Mouse (Mus musculus) forebrain, embryonic 12.5 days (tissue): Measurements from ENCODE around the gene Mrm3. TPM values are rescaled to one million over a fixed set of nuclear protein-coding genes. Genes with fewer than 3 reads are reported as not detected.

Experiments used
- ATAC-seq: fragments of 200-750 bp; cut with Nextera tagmentation; 2 replicates; pipeline ENCODE4 v1.8.0; 2017; ENCODE audit warnings: moderate TSS enrichment; ENCODE audit not compliant: low FRiP score
- H3K27ac ChIP-seq: fragments of 300-500 bp; sonication (generic); 2 replicates; pipeline ENCODE4 v1.5.1; 2016; ENCODE audit warnings: mild to moderate bottlenecking
- H3K27me3 ChIP-seq: fragments of 300-500 bp; sonication (generic); 2 replicates; pipeline ENCODE4 v1.6.1; 2016; ENCODE audit warnings: mild to moderate bottlenecking
- H3K36me3 ChIP-seq: fragments of 300-500 bp; sonication (generic); replicated peaks from 2 replicates; pipeline ENCODE4 v1.6.1; 2016; ENCODE audit warnings: mild to moderate bottlenecking
- H3K4me1 ChIP-seq: fragments of 300-500 bp; sonication (generic); 2 replicates; pipeline ENCODE4 v1.6.1; 2016
- H3K4me2 ChIP-seq: fragments of 300-500 bp; sonication (generic); 2 replicates; pipeline ENCODE4 v1.6.1; 2016; ENCODE audit warnings: mild to moderate bottlenecking, moderate library complexity
- H3K4me3 ChIP-seq: fragments of 300-500 bp; sonication (generic); replicated peaks from 2 replicates; pipeline ENCODE4 v1.5.1; 2016; ENCODE audit warnings: mild to moderate bottlenecking
- H3K9ac ChIP-seq: fragments of 300-500 bp; sonication (generic); 2 replicates; pipeline ENCODE4 v1.6.1; 2016; ENCODE audit warnings: mild to moderate bottlenecking
- H3K9me3 ChIP-seq: fragments of 300-500 bp; sonication (generic); 2 replicates; pipeline ENCODE4 v1.6.1; 2016
- WGBS: fragments of 180-500 bp; shearing (Covaris S2); methylation state at CpG from one replicate; pipeline ENCODE4 v1.1.7; 2016; 5-methylcytosine and 5-hydroxymethylcytosine counted together
- polyA plus RNA-seq: library from polyadenylated mRNA; unstranded; fragments of >200 nt; fragmentation: Nextera tagmentation; extraction: Ambion mirVana; gene quantifications from 2 replicates; pipeline ENCODE4 v1.2.1, GENCODE M21; 2016

The Mrm3 gene
- polyA plus RNA-seq, 1 experiment from 2014 or later, result 20.0 TPM

- no peak for ATAC-seq
- H3K4me1 ChIP-seq, result peaks cover 17% of the 10 kb centered on the region
- 50% methylated on average over 14 of the region's 14 CpGs for whole genome bisulfite sequencing
These were observed 35.7 kb downstream of the Mrm3 start for GRCm38 (mm10) chr11:76278960-76279852.

GRCm38 (mm10) chr11:76279971-76280370 lies 36.5 kb downstream of the Mrm3 start:
- peaks cover 17% of the 10 kb centered on the region for H3K4me1 ChIP-seq
- H3K27ac ChIP-seq, result peak overlapping the region; percentile 50
- ATAC-seq, result no peak
- H3K9ac ChIP-seq, result no peak overlapping the region
- no peak overlapping the region for H3K4me2 ChIP-seq
- WGBS, result 66% methylated on average over 2 of the region's 2 CpGs
- H3K27me3 ChIP-seq, result no peaks in the 10 kb centered on the region
- H3K9me3 ChIP-seq, result no peaks in the 10 kb centered on the region; the same call in 1 of the 2 replicates
- H3K4me3 ChIP-seq, result no peak overlapping the region
- H3K36me3 ChIP-seq, result peaks cover 6% of the 10 kb centered on the region; the same call in 1 of the 2 replicates

More at GRCm38 (mm10) chr11:76278960-76279852, 35.7 kb downstream of the Mrm3 start:
- Histone ChIP-seq H3K9ac (no peak overlapping the region), H3K4me2 (no peak overlapping the region), H3K27me3 (no peaks in the 10 kb centered on the region), H3K9me3 (no peaks in the 10 kb centered on the region; the same call in 1 of the 2 replicates), H3K27ac (peak overlapping the region; percentile 50), H3K4me3 (no peak overlapping the region), H3K36me3 (peaks cover 7% of the 10 kb centered on the region; the same call in 1 of the 2 replicates)

- WGBS, result 97% methylated on average over 6 of the region's 6 CpGs
- Histone ChIP-seq H3K9me3 (no peaks in the 10 kb centered on the region; the same call in 1 of the 2 replicates), H3K4me2 (no peak overlapping the region), H3K36me3 (no peaks in the 10 kb centered on the region), H3K9ac (no peak overlapping the region), H3K4me3 (no peak overlapping the region), H3K4me1 (peaks cover 46% of the 10 kb centered on the region), H3K27ac (no peak overlapping the region), H3K27me3 (no peaks in the 10 kb centered on the region)
- no peak for ATAC-seq
These were observed 40.3 kb downstream of the Mrm3 start for GRCm38 (mm10) chr11:76283841-76284240.

GRCm38 (mm10) chr11:76285431-76286075 lies 42.0 kb downstream of the Mrm3 start:
- Histone ChIP-seq H3K4me3 (no peak overlapping the region), H3K27me3 (no peaks in the 10 kb centered on the region), H3K27ac (0 out of 2 replicates have a peak overlapping the region, but pooled peaks have one; percentile 25), H3K9ac (no peak overlapping the region), H3K4me2 (no peak overlapping the region), H3K36me3 (no peaks in the 10 kb centered on the region), H3K4me1 (peaks cover 49% of the 10 kb centered on the region), H3K9me3 (no peaks in the 10 kb centered on the region; the same call in 1 of the 2 replicates)
- WGBS, result 74% methylated on average over 7 of the region's 7 CpGs
- no peak for ATAC-seq

GRCm38 (mm10) chr11:76286534-76287126 lies 43.1 kb downstream of the Mrm3 start:
- H3K9ac ChIP-seq, result no peak overlapping the region
- no peak for ATAC-seq
- no peak overlapping the region for H3K4me3 ChIP-seq
- no peaks in the 10 kb centered on the region for H3K27me3 ChIP-seq
- no peaks in the 10 kb centered on the region for H3K36me3 ChIP-seq
- no peak overlapping the region for H3K4me2 ChIP-seq
- peaks cover 55% of the 10 kb centered on the region for H3K4me1 ChIP-seq
- WGBS, result 64% methylated on average over 10 of the region's 10 CpGs
- H3K9me3 ChIP-seq, result no peaks in the 10 kb centered on the region; the same call in 1 of the 2 replicates
- H3K27ac ChIP-seq, result 0 out of 2 replicates have a peak overlapping the region, but pooled peaks have one; percentile 13

GRCm38 (mm10) chr11:76287301-76287700 lies 43.8 kb downstream of the Mrm3 start:
- H3K9me3 ChIP-seq, result no peaks in the 10 kb centered on the region; the same call in 1 of the 2 replicates
- no peak overlapping the region for H3K4me3 ChIP-seq
- no peaks in the 10 kb centered on the region for H3K36me3 ChIP-seq
- no peak overlapping the region for H3K9ac ChIP-seq
- 44% methylated on average over 10 of the region's 10 CpGs for WGBS
- H3K27ac ChIP-seq, result no peak overlapping the region
- ATAC-seq, result no peak
- no peak overlapping the region for H3K4me2 ChIP-seq
- H3K4me1 ChIP-seq, result peaks cover 61% of the 10 kb centered on the region
- H3K27me3 ChIP-seq, result no peaks in the 10 kb centered on the region

GRCm38 (mm10) chr11:76288645-76289044 lies 45.1 kb downstream of the Mrm3 start:
- H3K27ac ChIP-seq, result peak overlapping the region; percentile 82; the same call in 1 of the 2 replicates
- ATAC-seq, result no peak
- H3K36me3 ChIP-seq, result no peaks in the 10 kb centered on the region
- WGBS, result 84% methylated on average over 6 of the region's 6 CpGs
- H3K4me1 ChIP-seq, result peaks cover 74% of the 10 kb centered on the region
- no peak overlapping the region for H3K4me2 ChIP-seq
- H3K27me3 ChIP-seq, result no peaks in the 10 kb centered on the region
- no peaks in the 10 kb centered on the region; the same call in 1 of the 2 replicates for H3K9me3 ChIP-seq
- H3K9ac ChIP-seq, result no peak overlapping the region
- H3K4me3 ChIP-seq, result no peak overlapping the region

GRCm38 (mm10) chr11:76290367-76290766 lies 46.9 kb downstream of the Mrm3 start:
- H3K36me3 ChIP-seq, result no peaks in the 10 kb centered on the region
- no peaks in the 10 kb centered on the region for H3K9me3 ChIP-seq
- WGBS, result 19% methylated on average over 11 of the region's 11 CpGs
- peaks cover 89% of the 10 kb centered on the region for H3K4me1 ChIP-seq
- H3K9ac ChIP-seq, result no peak overlapping the region
- no peaks in the 10 kb centered on the region for H3K27me3 ChIP-seq
- ATAC-seq, result peak; percentile 37; the same call in 1 of the 2 replicates
- H3K4me3 ChIP-seq, result no peak overlapping the region
- peak overlapping the region; percentile 82 for H3K27ac ChIP-seq
- H3K4me2 ChIP-seq, result no peak overlapping the region

- 75% methylated on average over 4 of the region's 4 CpGs for whole genome bisulfite sequencing
- H3K4me3 ChIP-seq, result no peak overlapping the region
- peaks cover 85% of the 10 kb centered on the region for H3K4me1 ChIP-seq
- no peak for ATAC-seq
- no peaks in the 10 kb centered on the region for H3K9me3 ChIP-seq
- peak overlapping the region; percentile 75; the same call in 1 of the 2 replicates for H3K27ac ChIP-seq
- no peak overlapping the region for H3K4me2 ChIP-seq
- H3K27me3 ChIP-seq, result no peaks in the 10 kb centered on the region
- no peak overlapping the region for H3K9ac ChIP-seq
- no peaks in the 10 kb centered on the region for H3K36me3 ChIP-seq
These were observed 48.4 kb downstream of the Mrm3 start for GRCm38 (mm10) chr11:76291960-76292359.

GRCm38 (mm10) chr11:76292398-76292797 lies 48.9 kb downstream of the Mrm3 start:
- Histone ChIP-seq H3K4me1 (peaks cover 85% of the 10 kb centered on the region), H3K27me3 (no peaks in the 10 kb centered on the region), H3K9me3 (no peaks in the 10 kb centered on the region), H3K36me3 (no peaks in the 10 kb centered on the region), H3K9ac (no peak overlapping the region), H3K27ac (peak overlapping the region; percentile 75), H3K4me2 (no peak overlapping the region), H3K4me3 (no peak overlapping the region)
- WGBS, result 89% methylated on average over 15 of the region's 15 CpGs
- no peak for ATAC-seq

GRCm38 (mm10) chr11:76292831-76293230 lies 49.3 kb downstream of the Mrm3 start:
- no peak overlapping the region for H3K4me3 ChIP-seq
- H3K36me3 ChIP-seq, result no peaks in the 10 kb centered on the region
- peaks cover 83% of the 10 kb centered on the region for H3K4me1 ChIP-seq
- H3K9me3 ChIP-seq, result no peaks in the 10 kb centered on the region
- WGBS, result 63% methylated on average over 6 of the region's 6 CpGs
- no peaks in the 10 kb centered on the region for H3K27me3 ChIP-seq
- no peak overlapping the region for H3K4me2 ChIP-seq
- no peak overlapping the region for H3K9ac ChIP-seq
- ATAC-seq, result no peak
- peak overlapping the region; percentile 75 for H3K27ac ChIP-seq

GRCm38 (mm10) chr11:76294078-76294477 lies 50.6 kb downstream of the Mrm3 start:
- 24% methylated on average over 5 of the region's 5 CpGs for WGBS
- Histone ChIP-seq H3K27me3 (no peaks in the 10 kb centered on the region), H3K4me3 (no peak overlapping the region), H3K9ac (no peak overlapping the region), H3K9me3 (no peaks in the 10 kb centered on the region), H3K4me2 (no peak overlapping the region), H3K36me3 (no peaks in the 10 kb centered on the region), H3K4me1 (peaks cover 84% of the 10 kb centered on the region), H3K27ac (peak overlapping the region; percentile 75)
- no peak; the same call in 1 of the 2 replicates for ATAC-seq
